Mouse (Mus musculus) stomach, postnatal 0 days (tissue): Measurements from ENCODE around the gene Wdr66.

ENCODE experiments used
- CTCF ChIP-seq: IDR thresholded peaks from 2 replicates; pipeline ENCODE4 v1.5.1; 2016; ENCODE audit warnings: antibody characterized with exemption, low read depth, mild to moderate bottlenecking, moderate library complexity
- EP300 ChIP-seq: optimal IDR thresholded peaks from 2 replicates; pipeline ENCODE3; 2016; ENCODE audit warnings: antibody characterized with exemption

DNA sequence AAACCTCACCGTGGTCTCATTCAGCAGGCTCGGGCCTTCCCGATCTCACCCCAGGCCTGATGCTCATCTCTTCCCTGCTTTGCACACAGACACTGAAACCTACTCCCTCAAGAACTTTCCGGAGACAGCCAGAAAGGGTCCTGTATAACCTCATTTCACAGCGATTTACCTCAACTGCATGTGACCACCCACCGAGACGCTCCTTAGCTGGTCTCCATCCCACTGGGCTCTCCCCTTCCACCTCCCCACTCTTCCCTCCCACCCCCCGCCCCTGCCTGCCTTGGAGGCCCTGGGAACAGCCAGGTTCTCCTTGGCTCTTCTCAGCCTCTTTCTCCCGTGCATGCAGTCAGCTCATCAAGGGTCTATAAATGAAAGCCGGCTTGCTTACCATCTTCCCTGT lies 57.9 kb downstream of the Wdr66 start:
- TF ChIP-seq CTCF, result no peak
- TF ChIP-seq EP300, result no peak
